Mouse (Mus musculus) thymus, adult 2 months (tissue): ENCODE measurements around the gene Ccl24.

Source experiments
- CTCF ChIP-seq: fragments of 200-500 bp; IDR thresholded peaks from 2 replicates; pipeline ENCODE4 v1.5.1; 2012; ENCODE audit warnings: mild to moderate bottlenecking, control low read depth, low read length, moderate library complexity, borderline replicate concordance; ENCODE audit not compliant: control insufficient read depth, poor library complexity, insufficient read depth; ENCODE audit errors: extremely low read depth
- POLR2A ChIP-seq: fragments of 200-500 bp; IDR thresholded peaks from 2 replicates; pipeline ENCODE4 v1.6.1; 2012; ENCODE audit warnings: mild to moderate bottlenecking, low read length, control low read depth, moderate library complexity; ENCODE audit not compliant: control insufficient read depth, poor library complexity, insufficient read depth; ENCODE audit errors: extremely low read depth

GRCm38 (mm10) chr5:135582330-135582729 lies 9.5 kb upstream of the Ccl24 start:
- TF ChIP-seq CTCF (no peak), POLR2A (no peak)
